Mouse (Mus musculus) forebrain, embryonic 11.5 days (tissue): ENCODE data around the gene Tbc1d8. TPM values are rescaled to one million over a fixed set of nuclear protein-coding genes. Genes with fewer than 3 reads are reported as not detected.

Source experiments
- ATAC-seq: fragments of 200-750 bp; cut with Nextera tagmentation; replicated peaks from 2 replicates; pipeline ENCODE4 v1.8.0; 2017; ENCODE audit warnings: moderate TSS enrichment; ENCODE audit not compliant: low FRiP score
- DNase-seq: peaks from one replicate; pipeline ENCODE4 v3.0.0-alpha.2; 2017; ENCODE audit warnings: low spot score
- H3K27ac ChIP-seq: fragments of 300-500 bp; sonication (generic); 2 replicates; pipeline ENCODE4 v1.5.1; 2014; ENCODE audit warnings: low read depth, low read length
- H3K27me3 ChIP-seq: fragments of 300-500 bp; sonication (generic); 2 replicates; pipeline ENCODE4 v1.6.1; 2014; ENCODE audit warnings: mild to moderate bottlenecking, low read length, mixed read lengths; ENCODE audit not compliant: control insufficient read depth, insufficient read depth
- H3K36me3 ChIP-seq: fragments of 300-500 bp; sonication (generic); 2 replicates; pipeline ENCODE4 v1.6.1; 2014; ENCODE audit warnings: mild to moderate bottlenecking, low read length, moderate library complexity, mixed read lengths; ENCODE audit not compliant: control insufficient read depth, insufficient read depth
- H3K4me1 ChIP-seq: fragments of 300-500 bp; sonication (generic); replicated peaks from 2 replicates; pipeline ENCODE4 v1.6.1; 2014; ENCODE audit warnings: low read length, mixed read lengths; ENCODE audit not compliant: control insufficient read depth, insufficient read depth
- H3K4me2 ChIP-seq: fragments of 300-500 bp; sonication (generic); 2 replicates; pipeline ENCODE4 v1.6.1; 2014; ENCODE audit warnings: low read depth, mild to moderate bottlenecking, low read length, moderate library complexity, mixed read lengths; ENCODE audit not compliant: severe bottlenecking
- H3K4me3 ChIP-seq: fragments of 300-500 bp; sonication (generic); 2 replicates; pipeline ENCODE4 v1.5.1; 2014; ENCODE audit warnings: low read depth, low read length
- H3K9ac ChIP-seq: fragments of 300-500 bp; sonication (generic); 2 replicates; pipeline ENCODE4 v1.6.1; 2014; ENCODE audit warnings: low read length
- H3K9me3 ChIP-seq: fragments of 300-500 bp; sonication (generic); 2 replicates; pipeline ENCODE4 v1.6.1; 2016; ENCODE audit warnings: low read length, mixed read lengths; ENCODE audit not compliant: control insufficient read depth
- WGBS: fragments of 180-500 bp; shearing (Covaris S2); extraction: QIAGEN DNeasy Blood & Tissue Kit; methylation state at CpG from one replicate; pipeline ENCODE4 v1.1.7; 2014; 5-methylcytosine and 5-hydroxymethylcytosine counted together
- polyA plus RNA-seq: library from polyadenylated mRNA; unstranded; fragments of >200 nt; fragmentation: Nextera tagmentation; extraction: Ambion mirVana; gene quantifications from 2 replicates; pipeline ENCODE4 v1.2.1, GENCODE M21; 2014

Tbc1d8 gene
- polyA plus RNA-seq, 1 experiment from 2014 or later, result 6.5 TPM

GRCm38 (mm10) chr1:39330857-39331594 is 147.5 kb downstream of the Tbc1d8 start:
- no peak overlapping the region for H3K27ac ChIP-seq
- ATAC-seq, result no peak
- no peaks in the 10 kb centered on the region for H3K36me3 ChIP-seq
- no peaks in the 10 kb centered on the region for H3K27me3 ChIP-seq
- H3K9me3 ChIP-seq, result no peaks in the 10 kb centered on the region
- H3K4me2 ChIP-seq, result no peak overlapping the region
- no peak overlapping the region for H3K9ac ChIP-seq
- H3K4me1 ChIP-seq, result no peaks in the 10 kb centered on the region
- 94% methylated on average over 7 of the region's 7 CpGs for WGBS
- H3K4me3 ChIP-seq, result no peak overlapping the region
- no peak for DNase-seq

GRCm38 (mm10) chr1:39327546-39327945 is 151.0 kb downstream of the Tbc1d8 start:
- ATAC-seq, result no peak
- no peak overlapping the region for H3K4me3 ChIP-seq

GRCm38 (mm10) chr1:39325228-39325627 is 153.3 kb downstream of the Tbc1d8 start:
- Histone ChIP-seq H3K4me3 (no peak overlapping the region), H3K27me3 (no peaks in the 10 kb centered on the region), H3K9ac (no peak overlapping the region), H3K36me3 (no peaks in the 10 kb centered on the region), H3K27ac (no peak overlapping the region), H3K9me3 (no peaks in the 10 kb centered on the region), H3K4me1 (no peaks in the 10 kb centered on the region), H3K4me2 (no peak overlapping the region)
- DNase-seq (no peak), ATAC-seq (no peak)
- 91% methylated on average over 6 of the region's 6 CpGs for WGBS

More at GRCm38 (mm10) chr1:39327546-39327945, 151.0 kb downstream of the Tbc1d8 start:
- Histone ChIP-seq H3K9ac (no peak overlapping the region), H3K9me3 (no peaks in the 10 kb centered on the region), H3K36me3 (no peaks in the 10 kb centered on the region), H3K4me2 (no peak overlapping the region), H3K27ac (no peak overlapping the region), H3K27me3 (no peaks in the 10 kb centered on the region), H3K4me1 (no peaks in the 10 kb centered on the region)
- DNase-seq, result no peak
- WGBS, result 84% methylated on average over 7 of the region's 7 CpGs

- Histone ChIP-seq H3K36me3 (no peaks in the 10 kb centered on the region), H3K27ac (no peak overlapping the region), H3K9ac (no peak overlapping the region), H3K4me3 (no peak overlapping the region), H3K4me1 (no peaks in the 10 kb centered on the region), H3K9me3 (no peaks in the 10 kb centered on the region), H3K4me2 (no peak overlapping the region), H3K27me3 (no peaks in the 10 kb centered on the region)
- WGBS, result 88% methylated on average over 6 of the region's 6 CpGs
- ATAC-seq (no peak), DNase-seq (no peak)
These were observed 156.6 kb downstream of the Tbc1d8 start for GRCm38 (mm10) chr1:39321954-39322353.

Other genes with a start within 250 kb of the Tbc1d8 start
- 441 and 442 TPM in 2 replicates for gene Rpl31, start 110.9 kb downstream of the Tbc1d8 start, polyA plus RNA-seq
- 25.7 and 35.4 TPM in 2 replicates for gene Cnot11, start 56.2 kb upstream of the Tbc1d8 start, polyA plus RNA-seq
- 26.6 and 30.4 TPM in 2 replicates for gene Rnf149, start 98.7 kb upstream of the Tbc1d8 start, polyA plus RNA-seq
- 0.09 and 0.12 TPM in 2 replicates for gene Creg2, start 172.7 kb upstream of the Tbc1d8 start, polyA plus RNA-seq
- gene Rfx8, start 242.2 kb upstream of the Tbc1d8 start, polyA plus RNA-seq, result 0.17 and 0.45 TPM in 2 replicates